Mouse (Mus musculus): ENCODE measurements around the gene E2f2.

GRCm38 (mm10) chr4:136193571-136193970 is 21.4 kb downstream of the E2f2 start:
- TF ChIP-seq CTCF (IDR thresholded peaks at IDR 0.05; ENCODE audit: borderline replicate concordance, extremely low read depth, insufficient read depth, insufficient read length) (no peak), POLR2A (IDR thresholded peaks at IDR 0.05; ENCODE audit: borderline replicate concordance, extremely low read depth, insufficient read depth, insufficient read length, poor library complexity, severe bottlenecking) (no peak)

Measured in brain, embryonic 14.5 days (tissue).